Mouse (Mus musculus) thymus, adult 2 months (tissue): ENCODE data around the gene Cby1. TPM values are rescaled to one million over a fixed set of nuclear protein-coding genes. Genes with fewer than 3 reads are reported as not detected.
A peak's percentile ranks its signal among the peaks of the same experiment; 100 is the strongest.

Experiments
- DNase-seq: peaks from one replicate; pipeline ENCODE4 v3.0.0; 2021
- H3K27ac ChIP-seq: fragments of 200-500 bp; 2 replicates; pipeline ENCODE4 v1.5.1; 2012; ENCODE audit warnings: low read length, control low read depth; ENCODE audit not compliant: control insufficient read depth, insufficient read depth
- H3K27me3 ChIP-seq: fragments of 200-500 bp; 2 replicates; pipeline ENCODE4 v1.6.1; 2012; ENCODE audit warnings: mild to moderate bottlenecking, low read length, moderate library complexity, mixed read lengths; ENCODE audit not compliant: control insufficient read depth, insufficient read depth
- H3K36me3 ChIP-seq: fragments of 200-500 bp; 2 replicates; pipeline ENCODE4 v1.6.1; 2012; ENCODE audit warnings: mild to moderate bottlenecking, low read length, moderate library complexity; ENCODE audit not compliant: control insufficient read depth, insufficient read depth
- H3K4me1 ChIP-seq: fragments of 200-500 bp; replicated peaks from 2 replicates; pipeline ENCODE4 v1.6.1; 2012; ENCODE audit warnings: low read length; ENCODE audit not compliant: control insufficient read depth, insufficient read depth
- H3K4me3 ChIP-seq: fragments of 200-500 bp; 2 replicates; pipeline ENCODE4 v1.5.1; 2012; ENCODE audit warnings: mild to moderate bottlenecking, low read length, control low read depth, moderate library complexity; ENCODE audit not compliant: control insufficient read depth, insufficient read depth
- CTCF ChIP-seq: fragments of 200-500 bp; IDR thresholded peaks from 2 replicates; pipeline ENCODE4 v1.5.1; 2012; ENCODE audit warnings: mild to moderate bottlenecking, control low read depth, low read length, moderate library complexity, borderline replicate concordance; ENCODE audit not compliant: control insufficient read depth, poor library complexity, insufficient read depth; ENCODE audit errors: extremely low read depth
- POLR2A ChIP-seq: fragments of 200-500 bp; IDR thresholded peaks from 2 replicates; pipeline ENCODE4 v1.6.1; 2012; ENCODE audit warnings: mild to moderate bottlenecking, low read length, control low read depth, moderate library complexity; ENCODE audit not compliant: control insufficient read depth, poor library complexity, insufficient read depth; ENCODE audit errors: extremely low read depth
- WGBS: fragments of 180-500 bp; shearing (Covaris S2); methylation state at CpG from one replicate; pipeline ENCODE4 v1.1.7; 2018; 5-methylcytosine and 5-hydroxymethylcytosine counted together
- polyA plus RNA-seq: library from polyadenylated mRNA; depleted of rRNA; stranded (reverse); fragments of >200 nt; gene quantifications from 2 replicates; pipeline ENCODE4 v1.2.3, GENCODE M21; 2012

Gene Cby1
- polyA plus RNA-seq, 1 experiment, result 17.9 TPM

- no peak for DNase-seq
- no peak overlapping the region for H3K4me3 ChIP-seq
- H3K27ac ChIP-seq, result no peak overlapping the region
- TF ChIP-seq POLR2A (no peak), CTCF (no peak)
- 97% methylated on average over 2 of the region's 2 CpGs for WGBS
- no peaks in the 10 kb centered on the region; the same call in 1 of the 2 replicates for H3K36me3 ChIP-seq
- no peaks in the 10 kb centered on the region for H3K27me3 ChIP-seq
- peaks cover 19% of the 10 kb centered on the region for H3K4me1 ChIP-seq
Observed at GRCm38 (mm10) chr15:79696508-79696907, 37.5 kb downstream of the Cby1 start.

GRCm38 (mm10) chr15:79697011-79697410 lies 38.0 kb downstream of the Cby1 start:
- Histone ChIP-seq H3K27ac (no peak overlapping the region), H3K36me3 (no peaks in the 10 kb centered on the region; the same call in 1 of the 2 replicates), H3K4me1 (peaks cover 15% of the 10 kb centered on the region), H3K27me3 (no peaks in the 10 kb centered on the region), H3K4me3 (no peak overlapping the region)
- no peak for DNase-seq
- WGBS, result 94% methylated on average over 6 of the region's 6 CpGs
- no peak for TF ChIP-seq POLR2A
- no peak for TF ChIP-seq CTCF

GRCm38 (mm10) chr15:79697558-79698187 lies 38.7 kb downstream of the Cby1 start:
- TF ChIP-seq CTCF (no peak), POLR2A (no peak)
- 93% methylated on average over 9 of the region's 9 CpGs for WGBS
- no peaks in the 10 kb centered on the region; the same call in 1 of the 2 replicates for H3K36me3 ChIP-seq
- H3K4me3 ChIP-seq, result no peak overlapping the region
- no peaks in the 10 kb centered on the region for H3K27me3 ChIP-seq
- H3K27ac ChIP-seq, result no peak overlapping the region
- DNase-seq, result no peak
- peaks cover 14% of the 10 kb centered on the region for H3K4me1 ChIP-seq

- WGBS, result 96% methylated on average over 17 of the region's 17 CpGs
- TF ChIP-seq POLR2A (no peak), CTCF (no peak)
- Histone ChIP-seq H3K4me3 (no peak overlapping the region), H3K4me1 (no peaks in the 10 kb centered on the region), H3K27me3 (no peaks in the 10 kb centered on the region), H3K36me3 (peaks cover 48% of the 10 kb centered on the region), H3K27ac (no peak overlapping the region)
- DNase-seq, result no peak
Observed at GRCm38 (mm10) chr15:79706603-79707214, 47.7 kb downstream of the Cby1 start.

- WGBS, result 93% methylated on average over 5 of the region's 5 CpGs
- Histone ChIP-seq H3K27ac (no peak overlapping the region), H3K4me3 (no peak overlapping the region), H3K4me1 (no peaks in the 10 kb centered on the region), H3K36me3 (peaks cover 63% of the 10 kb centered on the region), H3K27me3 (no peaks in the 10 kb centered on the region)
- peak; percentile 23 for DNase-seq
- no peak for TF ChIP-seq CTCF
Observed at GRCm38 (mm10) chr15:79708229-79708822, 49.3 kb downstream of the Cby1 start.

- H3K27ac ChIP-seq, result no peak overlapping the region
- DNase-seq, result no peak
- TF ChIP-seq CTCF (no peak), POLR2A (no peak)
- no peaks in the 10 kb centered on the region for H3K27me3 ChIP-seq
- H3K36me3 ChIP-seq, result peaks cover 83% of the 10 kb centered on the region
- no peak overlapping the region for H3K4me3 ChIP-seq
- no peaks in the 10 kb centered on the region for H3K4me1 ChIP-seq
- WGBS, result 97% methylated on average over 7 of the region's 7 CpGs
Observed at GRCm38 (mm10) chr15:79715646-79716045, 56.6 kb downstream of the Cby1 start.
